Mouse (Mus musculus) CH12.LX (cell line): ENCODE data around the gene Lce3b. TPM values are rescaled to one million over a fixed set of nuclear protein-coding genes. Genes with fewer than 3 reads are reported as not detected.

Experiments
- DNase-seq: peaks from one replicate; pipeline ENCODE4 v3.0.0-alpha.2; 2013; ENCODE audit errors: extremely low read depth
- H3K27ac ChIP-seq: 2 replicates; pipeline ENCODE4 v1.5.1; 2012; ENCODE audit warnings: low read depth, mild to moderate bottlenecking, control low read depth, moderate library complexity; ENCODE audit not compliant: insufficient read depth
- H3K27me3 ChIP-seq: replicated peaks from 2 replicates; pipeline ENCODE3; 2012; ENCODE audit warnings: inconsistent platforms
- H3K36me3 ChIP-seq, 2 experiments: replicated peaks in 1 of 2; 2 replicates each; pipeline versions ENCODE3 to v1.6.1; 2012; ENCODE audit warnings: inconsistent platforms in 1 of 2, low read length in 1 of 2, mild to moderate bottlenecking in 1 of 2, mixed read lengths in 1 of 2, moderate library complexity in 1 of 2; ENCODE audit not compliant: control insufficient read depth in 1 of 2, insufficient read depth in 1 of 2
- H3K4me1 ChIP-seq, 2 experiments: 2 replicates each; pipeline ENCODE4 v1.6.1; 2012; ENCODE audit warnings: inconsistent platforms in 1 of 2, moderate library complexity in 1 of 2; ENCODE audit not compliant: insufficient read depth in 2 of 2, control insufficient read depth in 1 of 2
- H3K4me2 ChIP-seq: 2 replicates; pipeline ENCODE4 v1.6.1; 2012; ENCODE audit warnings: low read depth, mild to moderate bottlenecking, control low read depth; ENCODE audit not compliant: poor library complexity, insufficient read depth, severe bottlenecking
- H3K4me3 ChIP-seq, 3 experiments: fragments of 150-350 bp in 1 of 3; sonication (generic) in 1 of 3; replicated peaks in 1 of 3; 2 replicates each; pipeline versions ENCODE3 to v1.5.1; 2011 to 2012; ENCODE audit warnings: low read depth in 2 of 3, low read length in 2 of 3, mild to moderate bottlenecking in 2 of 3, moderate library complexity in 2 of 3, control low read depth in 1 of 3, improper control_type of control experiment in 1 of 3, inconsistent platforms in 1 of 3, mixed read lengths in 1 of 3; ENCODE audit not compliant: poor library complexity in 1 of 3
- H3K79me2 ChIP-seq: replicated peaks from 2 replicates; pipeline ENCODE4 v1.6.1; 2012; ENCODE audit warnings: mild to moderate bottlenecking, moderate library complexity; ENCODE audit not compliant: control insufficient read depth, poor library complexity, insufficient read depth, severe bottlenecking; ENCODE audit errors: extremely low read depth
- H3K9ac ChIP-seq: 2 replicates; pipeline ENCODE4 v1.6.1; 2012; ENCODE audit warnings: low read depth, mild to moderate bottlenecking, control low read depth, moderate library complexity; ENCODE audit not compliant: insufficient read depth
- H3K9me3 ChIP-seq: replicated peaks from 2 replicates; pipeline ENCODE3; 2012; ENCODE audit warnings: low read length, inconsistent platforms, mixed read lengths
- CHD1 ChIP-seq: IDR thresholded peaks from 2 replicates; pipeline ENCODE4 v1.6.1; 2012; ENCODE audit warnings: low read depth, low read length, improper control_type of control experiment, inconsistent platforms
- CHD2 ChIP-seq: IDR thresholded peaks from 2 replicates; pipeline ENCODE4 v1.6.1; 2011; ENCODE audit warnings: low read length, improper control_type of control experiment
- CTCF ChIP-seq, 2 experiments: IDR thresholded peaks in 1 of 2; conservative IDR thresholded peaks in 1 of 2; 2 replicates each; pipeline ENCODE4 v1.5.1; 2011 to 2012; ENCODE audit warnings: low read depth in 2 of 2, low read length in 2 of 2, improper control_type of control experiment in 1 of 2, inconsistent platforms in 1 of 2, mild to moderate bottlenecking in 1 of 2, moderate library complexity in 1 of 2
- E2F4 ChIP-seq: IDR thresholded peaks from 2 replicates; pipeline ENCODE4 v1.6.1; 2011; ENCODE audit warnings: low read depth, low read length, improper control_type of control experiment; ENCODE audit not compliant: insufficient replicate concordance
- IRF4 ChIP-seq: IDR thresholded peaks from 2 replicates; pipeline ENCODE4 v1.6.1; 2014; ENCODE audit warnings: low read depth, mild to moderate bottlenecking, inconsistent platforms, low read length, improper control_type of control experiment
- JUN ChIP-seq: IDR thresholded peaks from 2 replicates; pipeline ENCODE4 v1.6.1; 2011; ENCODE audit warnings: low read depth, mild to moderate bottlenecking, low read length, improper control_type of control experiment, moderate library complexity; ENCODE audit not compliant: insufficient read depth
- KAT2A ChIP-seq: IDR thresholded peaks from 2 replicates; pipeline ENCODE4 v1.6.1; 2012; ENCODE audit warnings: low read length, improper control_type of control experiment, inconsistent platforms; ENCODE audit not compliant: insufficient replicate concordance
- MAFK ChIP-seq: IDR thresholded peaks from 2 replicates; pipeline ENCODE4 v1.6.1; 2011; ENCODE audit warnings: low read length, improper control_type of control experiment; ENCODE audit not compliant: insufficient replicate concordance
- MXI1 ChIP-seq: IDR thresholded peaks from 2 replicates; pipeline ENCODE4 v1.6.1; 2011; ENCODE audit warnings: mild to moderate bottlenecking, low read depth, low read length, improper control_type of control experiment
- RAD21 ChIP-seq: IDR thresholded peaks from 2 replicates; pipeline ENCODE4 v1.6.1; 2011; ENCODE audit warnings: low read depth, mild to moderate bottlenecking, low read length, improper control_type of control experiment, moderate library complexity
- RCOR1 ChIP-seq: conservative IDR thresholded peaks from 2 replicates; pipeline ENCODE4 v1.6.1; 2012; ENCODE audit warnings: low read depth, mild to moderate bottlenecking, inconsistent platforms, low read length, improper control_type of control experiment
- SMC3 ChIP-seq: IDR thresholded peaks from 2 replicates; pipeline ENCODE4 v1.6.1; 2011; ENCODE audit warnings: low read depth, low read length, improper control_type of control experiment
- TBP ChIP-seq: conservative IDR thresholded peaks from 2 replicates; pipeline ENCODE4 v1.6.1; 2011; ENCODE audit warnings: low read depth, low read length, improper control_type of control experiment
- TCF12 ChIP-seq: IDR thresholded peaks from 2 replicates; pipeline ENCODE4 v1.6.1; 2014; ENCODE audit warnings: low read depth, mild to moderate bottlenecking, inconsistent platforms, low read length, improper control_type of control experiment
- UBTF ChIP-seq: IDR thresholded peaks from 2 replicates; pipeline ENCODE4 v1.6.1; 2012; ENCODE audit warnings: low read depth, mild to moderate bottlenecking, inconsistent platforms, low read length, improper control_type of control experiment, moderate library complexity
- USF2 ChIP-seq: conservative IDR thresholded peaks from 2 replicates; pipeline ENCODE4 v1.6.1; 2011; ENCODE audit warnings: low read depth, low read length, improper control_type of control experiment
- ZNF384 ChIP-seq: IDR thresholded peaks from 2 replicates; pipeline ENCODE4 v1.6.1; 2012; ENCODE audit warnings: low read depth, low read length, improper control_type of control experiment, inconsistent platforms
- dilution Hi-C: fragments of 300-500 bp; cut with MboI; formaldehyde crosslinking; loops from 2 replicates; pipeline ENCODE4 v1.14.3; 2020; ENCODE audit warnings: low sequenced_read_pairs; ENCODE audit not compliant: extremely low pct_unique_long_range_greater_than_20kb, extremely low pct_ligation_motif_present
- in situ Hi-C: fragments of 300-500 bp; cut with MboI; formaldehyde crosslinking; loops from 3 replicates; pipeline ENCODE4 v1.14.3; 2019; ENCODE audit warnings: low sequenced_read_pairs, low pct_ligation_motif_present, low pct_unique_long_range_greater_than_20kb, mixed read lengths
- polyA plus RNA-seq: library from polyadenylated mRNA; unstranded; fragments of >175 nt; gene quantifications from 2 replicates; pipeline ENCODE4 v1.2.1, GENCODE M21; 2012; ENCODE audit warnings: low read depth; ENCODE audit not compliant: insufficient read length
- total RNA-seq, 2 experiments: library from RNA; depleted of rRNA; stranded (reverse); fragments of 300-350 nt in 1 of 2; fragments of >200 nt in 1 of 2; gene quantifications; 2 replicates each; pipeline ENCODE4 v1.2.3; 2012 to 2014

The Lce3b gene
- total and polyA plus RNA-seq, 3 experiments = not detected

DNA sequence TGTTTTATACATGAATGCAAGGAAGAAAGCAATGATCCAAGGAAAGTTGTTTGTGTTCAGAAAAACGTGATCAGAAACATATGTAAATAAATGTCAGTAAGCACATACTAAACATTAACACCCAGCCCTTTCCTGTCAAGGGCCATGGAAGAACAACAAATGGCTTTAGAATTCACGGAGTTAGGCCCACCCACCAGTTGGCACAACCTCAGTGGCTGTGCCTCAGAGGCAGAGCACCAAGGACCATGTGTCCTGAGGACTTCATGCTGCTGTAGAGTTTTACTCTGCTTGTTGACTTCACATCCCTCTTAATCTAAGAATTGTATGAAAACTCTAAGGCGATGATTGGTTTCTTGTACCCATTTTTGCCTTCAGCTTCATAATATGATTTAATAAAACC, 27.6 kb upstream of the Lce3b start:
- Histone ChIP-seq H3K9ac (no peak overlapping the region), H3K9me3 (no peaks in the 10 kb centered on the region), H3K27me3 (no peaks in the 10 kb centered on the region), H3K4me3 (no peak overlapping the region), H3K4me1 (no peaks in the 10 kb centered on the region), H3K79me2 (no peaks in the 10 kb centered on the region), H3K36me3 (no peaks in the 10 kb centered on the region), H3K27ac (no peak overlapping the region), H3K4me2 (no peak overlapping the region)
- in situ Hi-C loops = no loop called here
- no peak for DNase-seq
- dilution Hi-C loops = no loop called here
- TF ChIP-seq UBTF (no peak), JUN (no peak), MAFK (no peak), USF2 (no peak), CHD2 (no peak), E2F4 (no peak), TCF12 (no peak), RCOR1 (no peak), CTCF (conservative IDR thresholded peaks at IDR 0.05 in 1 of 2, IDR thresholded peaks at IDR 0.05 in 1 of 2; ENCODE audit: low read depth in 2 of 2, low read length in 2 of 2) (no peak), KAT2A (no peak), IRF4 (no peak), MXI1 (no peak), CHD1 (no peak)

DNA sequence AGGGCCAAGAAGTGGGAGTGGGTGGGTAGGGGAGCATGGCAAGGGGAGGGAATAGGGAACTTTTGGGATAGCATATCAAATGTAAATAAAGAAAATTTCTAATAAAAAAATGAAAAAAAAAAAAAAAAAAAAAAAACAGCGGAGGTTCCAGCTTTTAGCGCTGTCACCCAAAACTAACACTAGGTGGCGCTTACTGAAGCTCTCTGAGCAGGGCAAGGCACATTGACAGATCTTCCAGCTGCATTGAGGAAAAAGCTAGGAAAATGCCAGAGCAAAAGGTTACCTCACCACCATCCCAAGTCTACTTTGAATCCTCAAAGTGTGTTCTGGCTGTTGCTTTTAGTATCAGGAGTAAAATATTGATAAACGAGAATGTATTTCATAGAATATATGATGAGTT, 25.2 kb upstream of the Lce3b start:
- no peaks in the 10 kb centered on the region for H3K36me3 ChIP-seq
- no peaks in the 10 kb centered on the region for H3K79me2 ChIP-seq
- H3K27me3 ChIP-seq = no peaks in the 10 kb centered on the region
- no peak overlapping the region for H3K4me3 ChIP-seq
- dilution Hi-C loops (no loop called here), in situ Hi-C loops (no loop called here)
- no peak overlapping the region for H3K4me2 ChIP-seq
- TF ChIP-seq SMC3 (0 out of 2 replicates have a peak, but pooled peaks have one; percentile 5), ZNF384 (peak; percentile 88), CTCF (conservative IDR thresholded peaks at IDR 0.05 in 1 of 2, IDR thresholded peaks at IDR 0.05 in 1 of 2; ENCODE audit: low read depth in 2 of 2, low read length in 2 of 2) (peak; percentile 45 to 55), RAD21 (no peak; the same call in 1 of the 2 replicates)
- H3K9ac ChIP-seq = no peak overlapping the region
- no peaks in the 10 kb centered on the region for H3K9me3 ChIP-seq
- peak; percentile 38 for DNase-seq
- no peak overlapping the region for H3K27ac ChIP-seq
- H3K4me1 ChIP-seq = no peaks in the 10 kb centered on the region

DNA sequence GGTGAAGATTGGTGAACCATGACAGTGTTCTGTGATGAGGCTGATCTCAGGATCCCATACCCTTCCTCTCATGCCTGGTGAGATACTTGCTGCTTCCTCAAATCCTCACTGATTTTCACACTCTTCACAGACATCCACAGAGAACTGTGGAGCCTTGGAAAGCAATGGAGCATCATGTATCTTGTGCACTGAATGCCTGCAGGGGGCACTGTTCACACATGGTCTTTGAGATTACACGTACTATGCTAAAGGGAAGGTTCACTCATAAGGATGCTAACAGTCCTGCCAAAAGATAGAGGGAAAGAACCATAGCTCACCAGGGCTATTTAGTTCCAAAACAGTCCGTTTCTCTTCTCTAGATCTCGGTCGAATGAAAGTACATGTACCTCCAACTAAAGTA, 12.4 kb upstream of the Lce3b start:
- dilution Hi-C loops = no loop called here
- Histone ChIP-seq H3K4me2 (no peak overlapping the region), H3K4me1 (no peaks in the 10 kb centered on the region), H3K27me3 (no peaks in the 10 kb centered on the region), H3K36me3 (no peaks in the 10 kb centered on the region), H3K27ac (no peak overlapping the region), H3K9ac (no peak overlapping the region)
- in situ Hi-C loops = no loop called here
- DNase-seq = peak; percentile 59
- TF ChIP-seq TBP (no peak), RAD21 (peak; percentile 40), CTCF (conservative IDR thresholded peaks at IDR 0.05 in 1 of 2, IDR thresholded peaks at IDR 0.05 in 1 of 2; ENCODE audit: low read depth in 2 of 2, low read length in 2 of 2) (peak; percentile 47 to 61), SMC3 (peak; percentile 24; the same call in 1 of the 2 replicates)
- TF ChIP-seq, all 38 proteins: peak for 3
- H3K4me3 ChIP-seq = no peak overlapping the region
- no peaks in the 10 kb centered on the region for H3K9me3 ChIP-seq
- H3K79me2 ChIP-seq = no peaks in the 10 kb centered on the region
